Mouse (Mus musculus): ENCODE results near the gene Syngr2. TPM values are rescaled to one million over a fixed set of nuclear protein-coding genes. Genes with fewer than 3 reads are reported as not detected.
A peak's percentile ranks its signal among the peaks of the same experiment; 100 is the strongest.
"Not testable (repeated sequence)": the region's sequence is repeated elsewhere in the genome, so short reads cannot be mapped to it uniquely, and the experiment has no call there.

The Syngr2 gene
- total RNA-seq, 2 experiments from 2014 or later = 109 to 113 TPM

DNA sequence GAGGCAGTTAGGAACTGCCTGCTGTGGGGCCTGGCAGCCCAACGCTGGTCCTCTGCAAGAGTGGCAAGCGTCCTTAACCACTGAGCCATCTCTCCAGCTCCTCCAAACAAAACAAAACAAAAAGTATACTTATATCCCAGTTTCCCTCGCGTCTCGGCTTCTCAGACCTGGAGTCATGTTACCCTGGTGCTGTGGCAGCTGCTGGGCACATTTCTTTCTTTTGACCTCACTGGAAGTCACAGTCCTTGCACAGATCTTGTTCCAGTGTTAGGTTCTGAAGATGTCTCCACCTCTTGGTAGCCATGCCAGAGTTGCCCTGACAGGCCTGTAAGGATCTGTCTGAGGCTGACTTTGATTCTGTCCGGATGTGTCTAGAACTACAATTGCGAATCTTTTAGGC lies 7.8 kb upstream of the Syngr2 start:
- DNase-seq (ENCODE audit: low spot score) = no peak
- intact Hi-C loops (cut with DNase I) = no loop called here

DNA sequence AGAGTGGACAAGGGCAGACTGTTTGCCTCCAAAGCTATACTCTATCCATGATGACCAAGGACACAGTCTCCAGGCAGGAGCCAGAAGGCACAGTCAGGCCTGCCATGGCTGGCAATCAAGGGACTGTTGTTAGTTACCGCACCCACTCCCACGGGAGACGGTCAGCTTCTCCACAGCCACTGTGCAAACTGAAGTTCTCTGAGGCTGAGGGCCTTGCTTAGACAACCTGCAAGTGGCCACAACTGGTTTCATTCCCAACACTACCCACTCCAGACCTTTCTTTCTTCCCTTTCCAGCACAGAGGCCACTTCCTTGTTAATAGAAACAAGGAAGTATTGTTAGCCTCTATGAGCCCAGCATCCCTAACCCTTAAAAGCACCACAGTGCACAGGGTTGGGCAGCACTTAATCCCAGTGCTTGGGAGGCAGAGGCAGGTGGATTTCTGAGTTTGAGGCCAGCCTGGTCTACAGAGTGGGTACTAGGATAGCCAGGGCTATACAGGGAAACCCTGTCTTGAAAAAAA lies 6.2 kb upstream of the Syngr2 start:
- intact Hi-C loops (cut with DNase I) = no loop called here
- no peak for DNase-seq (ENCODE audit: low spot score)

DNA sequence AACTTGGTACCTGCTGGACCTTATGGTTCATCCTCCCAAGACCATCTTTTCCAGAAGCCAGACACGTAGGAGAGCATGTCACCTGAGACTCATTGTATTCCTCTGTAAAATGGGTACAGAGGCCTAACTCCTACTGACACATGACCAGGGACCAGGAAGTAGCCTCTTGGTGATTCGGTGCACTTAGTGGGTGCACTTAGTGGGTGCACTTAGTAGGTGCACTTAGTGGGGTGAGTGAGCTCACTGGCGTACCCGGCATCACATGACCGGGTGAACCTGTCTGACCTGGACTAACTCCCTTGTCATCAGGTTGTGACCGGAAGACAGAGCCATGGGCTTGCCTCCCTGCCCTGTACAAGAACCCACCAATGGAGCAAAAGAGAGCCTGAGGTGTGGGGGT lies 2.7 kb upstream of the Syngr2 start:
- DNase-seq (ENCODE audit: low spot score) = no peak
- intact Hi-C loops (cut with DNase I) = no loop called here

DNA sequence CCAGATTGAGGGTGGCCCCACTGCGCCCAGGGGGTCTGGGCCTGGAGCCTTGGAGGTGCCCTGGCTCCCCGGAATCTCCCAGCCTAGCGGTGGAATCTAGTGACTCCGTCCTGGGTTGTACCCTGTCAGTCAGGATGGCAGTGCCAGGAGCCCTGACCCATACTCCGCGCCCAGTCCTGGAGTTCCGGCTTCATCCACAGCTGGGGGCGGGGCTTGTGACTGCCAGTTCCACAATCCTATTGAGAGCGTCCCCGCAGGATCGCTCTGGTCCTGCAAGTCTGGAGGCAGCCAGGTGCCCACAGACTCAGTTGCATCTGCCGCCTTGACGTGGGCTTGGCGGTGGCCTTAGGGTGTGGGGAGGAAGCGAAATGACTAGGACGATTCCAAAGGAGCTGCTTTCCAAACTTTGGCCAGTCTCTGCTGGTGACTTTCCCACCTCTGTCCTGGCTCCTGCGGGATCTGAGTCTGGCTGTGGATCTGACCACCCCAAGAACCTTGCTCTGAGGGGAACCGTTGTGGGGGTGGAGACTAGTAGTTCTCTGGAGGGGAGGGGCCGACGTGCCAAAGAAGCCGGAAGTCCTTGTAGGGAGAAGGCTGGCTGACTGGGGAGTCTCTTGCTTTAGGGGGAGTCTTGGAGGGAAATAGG lies 1.1 kb downstream of the Syngr2 start:
- intact Hi-C loops (cut with DNase I) = no loop called here
- DNase-seq (ENCODE audit: low spot score) = peak; percentile 68

DNA sequence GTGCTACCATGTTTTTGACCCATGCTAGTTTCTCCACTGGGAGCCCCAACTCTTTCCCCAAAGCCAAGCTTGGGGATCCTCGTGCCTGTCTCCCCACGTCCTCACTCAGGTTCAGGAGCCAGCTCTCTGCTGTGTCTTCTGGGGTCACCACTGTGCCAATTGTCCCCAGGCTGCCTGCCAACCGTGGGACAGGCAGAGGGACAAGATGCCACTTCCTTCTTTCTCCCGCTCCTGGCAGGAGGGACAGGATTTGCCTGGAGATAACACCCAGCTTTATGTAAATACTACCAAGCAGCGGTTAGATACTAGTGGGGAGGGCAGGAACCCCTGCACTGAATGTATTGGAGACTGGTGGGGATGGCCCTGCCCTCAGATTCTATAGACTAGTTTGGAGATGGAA lies 4.4 kb downstream of the Syngr2 start:
- intact Hi-C loops (cut with DNase I) = no loop called here

DNA sequence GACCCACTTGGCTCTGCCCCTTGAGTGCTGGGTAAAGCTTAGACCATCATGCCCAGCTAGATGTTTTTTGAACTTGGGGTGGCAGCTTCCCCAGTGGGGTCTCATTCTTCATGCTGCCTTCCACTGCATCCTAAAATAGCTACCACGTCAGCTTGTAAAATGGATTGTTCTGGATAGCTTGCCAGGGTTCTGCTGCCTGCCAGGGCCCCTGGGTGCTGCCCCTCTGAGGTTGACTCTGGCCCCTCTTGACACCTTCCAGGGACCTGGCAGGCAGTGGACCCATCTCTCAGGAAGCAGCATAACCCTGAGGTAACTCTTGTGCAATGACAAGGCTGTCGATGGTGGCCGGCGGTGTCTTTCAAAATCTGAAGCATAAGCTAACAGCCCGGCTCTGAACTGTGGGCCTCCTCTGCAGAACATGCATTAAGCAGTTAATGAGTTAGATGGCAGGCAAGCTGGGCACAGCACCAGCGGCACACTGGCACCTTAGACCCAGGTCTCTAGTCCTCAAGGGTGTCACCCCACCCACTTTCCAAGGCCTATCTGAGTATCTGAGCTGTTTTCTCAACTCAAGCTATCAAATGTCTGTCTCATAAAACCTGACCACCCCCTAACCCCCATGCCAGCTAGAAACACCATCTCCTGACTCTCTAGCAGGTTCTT lies 5.4 kb downstream of the Syngr2 start:
- intact Hi-C loops (cut with DNase I) = no loop called here
- no peak for DNase-seq (ENCODE audit: low spot score)

More for the DNA sequence above, 4.4 kb downstream of the Syngr2 start:
- no peak for DNase-seq (ENCODE audit: low spot score)

DNA sequence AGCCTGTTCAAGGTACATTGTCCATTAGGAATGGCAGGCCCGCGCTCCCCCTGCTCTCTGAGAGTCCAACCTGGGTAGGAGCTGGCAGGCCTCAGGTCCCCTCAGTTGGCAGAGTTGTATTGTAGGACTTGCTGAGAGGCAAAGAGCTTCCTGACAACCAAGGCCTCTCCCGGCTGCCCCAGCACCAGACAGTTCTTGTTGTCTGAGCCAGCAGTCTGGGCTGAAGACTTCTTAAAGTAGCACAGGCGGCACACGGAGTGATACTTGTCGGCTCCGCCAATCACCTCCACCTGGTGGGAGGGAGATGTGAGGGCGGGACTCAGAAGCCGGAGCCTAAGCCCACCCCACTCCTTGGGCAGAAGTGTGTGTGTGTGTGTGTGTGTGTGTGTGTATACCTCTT lies 6.4 kb downstream of the Syngr2 start:
- intact Hi-C loops (cut with DNase I); DNase-seq (ENCODE audit: low spot score): not testable (repeated sequence)

DNA sequence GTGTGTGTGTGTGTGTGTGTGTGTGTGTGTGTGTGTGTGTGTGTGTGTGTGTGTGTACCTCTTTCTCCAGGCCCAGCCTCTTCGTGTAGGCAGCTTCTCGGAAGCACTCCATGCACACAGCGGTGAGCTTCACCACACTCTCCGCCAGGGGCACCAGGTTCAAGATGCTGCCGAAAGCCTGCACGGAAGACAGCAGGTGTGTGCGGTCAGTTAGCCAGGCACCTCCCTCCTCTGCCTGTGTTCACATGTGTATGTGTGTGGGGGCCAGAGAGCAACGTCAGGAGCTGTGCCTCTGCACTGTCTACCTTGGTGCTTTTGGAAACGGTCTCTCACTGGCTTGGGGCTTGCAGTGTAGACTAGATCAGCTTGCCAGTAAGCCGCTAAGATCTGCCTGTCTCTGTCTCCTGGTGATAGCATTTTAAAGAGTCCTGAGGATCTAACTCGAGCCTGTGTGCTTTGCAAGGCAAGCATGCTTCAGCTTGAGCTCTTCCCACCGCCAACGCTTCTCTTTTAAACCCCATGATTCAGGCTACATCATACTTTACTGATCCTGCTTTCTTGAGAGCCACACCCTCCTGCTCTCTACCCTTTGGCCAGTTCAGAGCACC lies 7.0 kb downstream of the Syngr2 start:
- no peak for DNase-seq (ENCODE audit: low spot score)
- intact Hi-C loops (cut with DNase I) = no loop called here

DNA sequence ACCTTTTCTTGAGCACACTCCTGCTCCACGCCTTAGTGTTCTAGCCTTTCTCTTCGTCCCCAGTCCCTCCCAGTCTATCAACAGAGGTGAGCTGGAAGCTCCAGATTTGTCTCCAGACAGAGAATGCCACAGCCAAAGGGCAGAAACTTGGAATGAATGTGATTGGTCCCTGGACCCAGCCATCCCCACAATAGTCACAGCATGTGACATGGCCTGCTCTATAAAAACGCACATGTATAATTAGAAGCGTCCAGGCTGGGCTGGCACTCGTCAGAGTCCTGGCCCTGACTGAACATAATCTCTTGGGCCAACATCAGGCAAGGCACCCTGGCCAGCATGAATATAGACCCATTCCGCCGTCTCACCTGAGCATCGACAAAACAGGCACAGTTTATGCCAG lies 9.6 kb downstream of the Syngr2 start:
- intact Hi-C loops (cut with DNase I) = no loop called here
- peak; percentile 44 for DNase-seq (ENCODE audit: low spot score)

DNA sequence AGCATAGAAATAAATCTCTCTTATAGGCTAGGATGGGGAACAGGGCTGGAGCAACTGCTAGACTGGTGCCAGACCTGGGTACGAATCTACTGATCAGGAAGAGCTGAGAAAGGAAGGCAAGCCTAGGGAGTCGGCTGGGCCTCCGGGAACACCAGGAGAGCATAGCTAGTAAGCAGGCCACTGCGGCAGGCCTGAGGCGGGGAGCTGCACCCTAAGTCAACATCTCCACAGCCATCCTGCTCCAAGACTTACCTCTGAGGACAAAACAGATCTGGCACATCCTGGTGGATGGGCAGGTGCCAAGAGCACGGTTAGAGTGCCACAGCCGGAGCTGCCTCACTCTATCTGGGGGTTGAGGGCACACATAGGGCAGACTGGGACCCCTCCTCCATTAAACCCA lies 10.7 kb downstream of the Syngr2 start:
- intact Hi-C loops (cut with DNase I) = no loop called here
- no peak for DNase-seq (ENCODE audit: low spot score)

DNA sequence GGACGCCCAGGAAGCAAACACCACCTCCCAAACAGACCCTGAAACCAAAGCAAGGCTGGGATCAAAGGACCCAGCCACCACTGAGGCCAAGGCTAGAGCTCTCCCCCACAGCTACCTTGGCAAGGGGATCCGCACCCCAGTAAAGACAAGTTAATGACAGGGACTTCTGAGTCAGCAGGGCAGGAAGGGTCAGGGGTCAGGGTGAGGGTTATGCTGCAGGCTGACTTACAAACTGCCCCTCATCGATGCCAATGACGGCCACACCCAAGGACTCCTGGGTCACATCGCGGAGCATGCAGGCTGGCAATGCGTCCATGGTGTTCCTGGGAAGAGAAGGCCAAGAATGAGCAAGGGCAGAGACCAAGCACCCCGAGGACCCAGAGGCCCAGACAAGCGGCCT lies 12.4 kb downstream of the Syngr2 start:
- no peak for DNase-seq (ENCODE audit: low spot score)
- intact Hi-C loops (cut with DNase I) = no loop called here

DNA sequence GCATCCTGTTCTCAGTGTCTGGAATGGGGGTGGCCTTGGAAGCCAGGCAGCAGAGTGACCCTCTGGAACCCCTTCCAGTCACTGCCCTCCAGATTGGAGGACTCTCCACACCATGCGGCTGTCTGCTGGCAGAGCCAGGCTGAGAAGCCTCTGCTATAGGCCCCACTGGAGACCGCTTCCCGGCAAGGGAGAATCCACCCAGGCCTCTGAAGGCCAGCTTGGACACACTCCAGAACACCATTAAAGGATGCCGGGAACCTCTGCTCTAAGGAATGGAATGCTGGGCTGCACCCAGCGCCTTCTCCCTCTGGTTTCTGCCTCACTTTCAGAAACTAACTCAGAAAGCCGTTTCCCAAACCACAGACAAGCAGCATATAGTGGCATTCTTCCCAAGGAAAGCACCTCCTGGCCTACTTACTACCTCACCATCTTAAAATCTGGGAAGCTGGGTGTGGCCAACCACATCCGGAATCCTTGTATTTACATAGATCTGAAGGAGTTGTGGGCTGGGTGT lies 13.3 kb downstream of the Syngr2 start:
- no peak for DNase-seq (ENCODE audit: low spot score)
- intact Hi-C loops (cut with DNase I) = no loop called here

DNA sequence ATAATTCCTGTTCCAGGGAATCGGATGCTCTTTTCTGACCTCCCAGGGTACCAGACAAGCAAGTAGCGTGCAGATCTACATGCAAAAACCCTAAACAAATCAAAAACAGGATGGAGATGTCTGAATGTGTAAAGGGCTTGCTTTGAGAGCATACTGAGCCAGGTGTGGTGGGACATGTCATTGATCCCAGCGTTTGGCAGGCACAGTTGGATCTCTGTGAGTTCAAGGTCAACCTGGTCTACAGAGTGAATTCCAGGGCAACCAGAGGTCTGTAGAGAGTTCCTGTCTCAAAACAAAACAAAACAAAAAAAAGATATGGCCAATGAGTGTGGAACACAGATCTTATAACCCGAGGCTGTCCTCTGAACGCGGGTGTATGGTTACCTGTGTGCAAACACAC lies 13.9 kb downstream of the Syngr2 start:
- intact Hi-C loops (cut with DNase I) = no loop called here
- DNase-seq (ENCODE audit: low spot score) = no peak

DNA sequence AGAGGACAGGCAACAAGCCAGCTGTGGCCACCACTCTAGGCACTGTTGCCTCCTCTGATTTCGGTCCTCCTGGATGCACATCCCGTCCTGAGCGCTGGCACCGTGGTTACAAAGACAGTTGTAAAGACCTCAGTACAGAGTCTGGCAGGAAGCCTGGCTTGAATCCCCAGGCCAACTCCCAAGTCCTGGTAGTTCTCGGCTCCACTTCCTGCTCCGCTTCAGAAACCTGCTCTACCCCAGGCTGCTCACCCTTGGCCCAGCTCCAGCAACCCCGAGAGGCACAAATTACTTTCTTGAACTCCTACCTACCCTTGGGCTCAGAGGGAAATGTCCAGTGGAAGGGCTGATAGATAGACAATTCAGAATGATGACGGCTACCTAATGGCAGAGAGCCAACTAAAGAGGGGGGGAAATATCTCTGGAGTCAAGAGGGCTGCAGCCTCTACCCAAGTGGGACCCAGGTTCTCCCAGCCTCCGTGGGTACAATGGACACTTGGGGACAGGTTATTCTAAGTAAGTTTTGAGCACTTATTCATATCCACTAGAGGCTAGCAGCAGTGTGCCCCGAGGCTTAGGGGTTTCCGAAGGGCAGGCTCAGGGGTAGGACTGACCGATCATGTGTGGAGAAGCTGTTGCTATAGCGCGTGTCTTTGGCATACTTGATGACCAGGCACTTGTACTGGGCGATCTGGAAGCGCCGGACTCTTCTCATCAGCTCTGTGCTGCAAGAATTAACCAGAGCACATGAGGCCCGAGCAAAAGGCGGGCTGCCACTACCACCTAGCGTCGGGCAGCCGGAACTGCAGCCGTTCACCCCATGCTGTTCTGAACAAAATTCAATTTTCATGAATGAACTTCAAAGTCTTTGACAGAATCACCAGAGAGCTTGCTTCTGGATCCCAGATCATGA lies 14.8 kb downstream of the Syngr2 start:
- DNase-seq (ENCODE audit: low spot score) = peak; percentile 66
- intact Hi-C loops (cut with DNase I) = loop anchor here (1.0 to 2.0 kb wide), 4 partner anchors 34 to 440 kb away; no protein-coding TSS in a partner anchor

DNA sequence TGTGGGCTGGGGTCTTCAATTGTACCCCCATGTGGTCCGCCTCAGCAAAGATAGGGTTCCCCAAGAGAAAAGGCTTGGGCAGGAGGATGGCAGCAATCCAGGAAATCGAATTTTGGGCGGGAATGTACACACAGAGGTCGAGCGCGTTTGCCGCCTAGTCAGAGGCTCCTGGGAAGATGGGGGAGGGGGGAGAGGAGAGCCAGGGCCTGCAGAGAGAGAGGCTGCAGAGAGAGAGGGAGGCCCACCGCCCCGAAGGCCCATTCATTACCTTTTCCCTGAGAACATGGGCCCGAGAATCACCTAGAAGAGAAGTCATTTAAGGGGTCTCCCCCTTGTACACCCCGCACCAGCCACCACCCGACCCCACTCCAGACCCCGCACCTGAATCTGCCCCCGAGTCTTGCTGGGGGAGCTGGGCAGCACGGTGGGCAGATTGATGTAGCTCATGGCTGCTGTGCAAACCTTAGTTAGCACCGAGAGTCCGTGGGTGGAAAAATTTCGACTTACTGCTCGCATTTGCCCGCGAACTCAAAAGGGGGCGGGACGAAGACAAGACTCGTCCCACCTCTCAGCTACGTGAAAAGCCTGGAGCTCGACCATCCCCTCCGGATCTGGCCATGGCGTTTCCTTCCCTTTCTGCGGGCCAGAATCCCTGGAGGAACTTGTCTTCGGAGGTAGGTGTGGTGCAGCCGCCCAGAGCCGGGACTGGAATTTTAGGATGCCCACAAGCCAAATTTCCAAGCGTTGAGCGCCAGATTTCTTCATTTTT lies 16.0 kb downstream of the Syngr2 start, which contains the start of the genes Afmid and Tk1:
Gene Afmid (plus strand): TSS at position 592 of the 769 bp plus-strand sequence.
Gene Tk1 (minus strand): TSS at position 760 of the 769 bp plus-strand sequence.
- intact Hi-C loops (cut with DNase I) = loop anchor here (2.0 kb wide), 3 partner anchors 47 to 441 kb away; no protein-coding TSS in a partner anchor
- peak; percentile 67 for DNase-seq (ENCODE audit: low spot score)

DNA sequence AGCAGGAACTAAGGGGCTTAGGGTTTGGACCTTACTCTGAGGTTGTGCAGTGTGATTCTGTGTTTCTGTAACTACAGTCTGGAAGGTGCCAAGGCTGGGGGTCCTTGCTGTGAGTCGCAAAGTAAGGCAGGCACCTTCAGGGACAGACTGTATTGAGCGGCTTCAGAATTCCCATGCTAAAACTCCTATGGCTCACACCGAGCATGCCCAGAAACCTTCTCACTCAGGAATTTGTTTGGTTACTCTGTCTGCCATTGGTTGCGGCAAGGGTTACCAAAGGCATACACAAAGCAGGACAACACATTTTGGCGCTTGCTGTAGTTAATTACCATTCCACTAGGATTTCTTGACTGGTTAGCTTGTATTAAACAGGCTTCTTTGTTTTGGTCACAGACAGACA lies 16.7 kb downstream of the Syngr2 start:
- no peak for DNase-seq (ENCODE audit: low spot score)
- intact Hi-C loops (cut with DNase I) = no loop called here

DNA sequence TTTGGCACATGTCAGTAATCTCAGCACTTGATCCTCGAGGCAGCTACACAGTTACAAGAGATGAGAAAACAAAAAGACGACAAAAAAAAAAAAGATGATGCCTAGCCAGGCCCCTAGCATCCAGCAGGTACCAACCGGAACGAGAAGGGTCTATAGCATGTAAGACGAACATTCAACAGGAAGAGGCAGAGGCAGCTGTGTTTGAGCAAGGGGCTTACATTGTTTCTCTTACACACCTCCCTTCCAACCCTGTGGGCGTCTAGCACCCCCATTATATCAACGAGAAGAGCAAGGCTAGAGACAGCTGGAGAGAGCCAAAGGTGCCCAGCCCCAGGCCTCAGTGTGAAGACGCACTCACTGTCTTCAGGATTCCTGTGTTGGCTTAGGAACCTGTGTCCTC lies 17.4 kb downstream of the Syngr2 start:
- no peak for DNase-seq (ENCODE audit: low spot score)
- intact Hi-C loops (cut with DNase I) = no loop called here

DNA sequence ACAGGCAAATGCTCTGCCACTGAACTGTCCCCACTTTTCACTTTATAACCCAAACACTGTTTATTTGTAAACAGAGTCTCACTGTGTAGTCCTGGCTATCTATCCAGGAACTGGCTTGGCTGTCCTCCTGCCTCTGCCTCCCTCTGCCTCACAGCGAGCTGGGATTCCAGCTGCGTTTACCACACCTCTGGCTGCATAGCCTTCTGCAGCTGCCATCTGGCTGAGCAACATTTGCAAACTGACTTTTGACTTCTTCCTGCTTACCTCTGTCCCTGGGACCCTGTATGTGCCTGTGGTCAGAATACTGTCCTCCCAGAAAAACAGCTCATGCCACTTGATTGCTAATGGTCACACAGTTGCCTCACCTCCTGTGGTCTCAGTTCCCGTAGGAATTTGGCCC lies 17.9 kb downstream of the Syngr2 start:
- no peak for DNase-seq (ENCODE audit: low spot score)
- intact Hi-C loops (cut with DNase I) = no loop called here

All from heart, postnatal 25 days (tissue).